Mouse (Mus musculus): Measurements from ENCODE around the gene Fthl17d. TPM values are rescaled to one million over a fixed set of nuclear protein-coding genes. Genes with fewer than 3 reads are reported as not detected.
"Not testable (repeated sequence)": the region's sequence is repeated elsewhere in the genome, so short reads cannot be mapped to it uniquely, and the experiment has no call there.

Gene Fthl17d
- not detected in 2 replicates for polyA plus RNA-seq (2014; fragmentation: Nextera tagmentation; extraction: Ambion mirVana)

GRCm38 (mm10) chrX:8986655-8987054, at the start of gene Fthl17d:
Gene Fthl17d (minus strand): TSS chrX:8986755.
- not testable (repeated sequence) for DNase-seq (ENCODE audit: low spot score); H3K4me2 ChIP-seq (ENCODE audit: low read length); ATAC-seq (replicated peaks; ENCODE audit: low FRiP score, low TSS enrichment, low read depth); H3K36me3 ChIP-seq (ENCODE audit: control insufficient read depth, insufficient read depth, low read length); H3K27me3 ChIP-seq (replicated peaks; ENCODE audit: control insufficient read depth, insufficient read depth, low read length); H3K4me3 ChIP-seq (ENCODE audit: low read depth, low read length); H3K9me3 ChIP-seq (ENCODE audit: control insufficient read depth, low read length); H3K4me1 ChIP-seq (replicated peaks; ENCODE audit: control insufficient read depth, insufficient read depth, low read length); H3K9ac ChIP-seq (ENCODE audit: low read length); H3K27ac ChIP-seq (ENCODE audit: low read depth)
- WGBS = no CpG with 5 or more reads among the region's 9 CpGs

GRCm38 (mm10) chrX:9033193-9033592, 46.6 kb upstream of the Fthl17d start, which contains the start of gene Fthl17e:
Gene Fthl17e (plus strand): TSS chrX:9033493.
- H3K9me3 ChIP-seq (ENCODE audit: control insufficient read depth, low read length); H3K4me2 ChIP-seq (ENCODE audit: low read length); H3K9ac ChIP-seq (ENCODE audit: low read length); ATAC-seq (replicated peaks; ENCODE audit: low FRiP score, low TSS enrichment, low read depth); H3K27me3 ChIP-seq (replicated peaks; ENCODE audit: control insufficient read depth, insufficient read depth, low read length); H3K36me3 ChIP-seq (ENCODE audit: control insufficient read depth, insufficient read depth, low read length); DNase-seq (ENCODE audit: low spot score); H3K4me3 ChIP-seq (ENCODE audit: low read depth, low read length); H3K27ac ChIP-seq (ENCODE audit: low read depth); H3K4me1 ChIP-seq (replicated peaks; ENCODE audit: control insufficient read depth, insufficient read depth, low read length): not testable (repeated sequence)
- 100% methylated on average over 1 of the region's 10 CpGs for whole genome bisulfite sequencing

GRCm38 (mm10) chrX:9019481-9019880, 32.9 kb upstream of the Fthl17d start:
- Histone ChIP-seq H3K4me1 (replicated peaks; ENCODE audit: control insufficient read depth, insufficient read depth, low read length) (no peaks in the 10 kb centered on the region), H3K36me3 (ENCODE audit: control insufficient read depth, insufficient read depth, low read length) (no peaks in the 10 kb centered on the region), H3K27me3 (replicated peaks; ENCODE audit: control insufficient read depth, insufficient read depth, low read length) (no peaks in the 10 kb centered on the region), H3K9ac (ENCODE audit: low read length) (no peak overlapping the region), H3K27ac (ENCODE audit: low read depth) (no peak overlapping the region), H3K4me2 (ENCODE audit: low read length) (no peak overlapping the region), H3K9me3 (ENCODE audit: control insufficient read depth, low read length) (no peaks in the 10 kb centered on the region), H3K4me3 (ENCODE audit: low read depth, low read length) (no peak overlapping the region)
- DNase-seq (ENCODE audit: low spot score) = no peak
- 61% methylated on average over 10 of the region's 10 CpGs for WGBS
- ATAC-seq (replicated peaks; ENCODE audit: low FRiP score, low TSS enrichment, low read depth) = no peak

- Histone ChIP-seq H3K36me3 (ENCODE audit: control insufficient read depth, insufficient read depth, low read length) (no peaks in the 10 kb centered on the region), H3K4me2 (ENCODE audit: low read length) (no peak overlapping the region), H3K9me3 (ENCODE audit: control insufficient read depth, low read length) (no peaks in the 10 kb centered on the region), H3K9ac (ENCODE audit: low read length) (no peak overlapping the region), H3K4me3 (ENCODE audit: low read depth, low read length) (no peak overlapping the region), H3K27ac (ENCODE audit: low read depth) (no peak overlapping the region), H3K4me1 (replicated peaks; ENCODE audit: control insufficient read depth, insufficient read depth, low read length) (no peaks in the 10 kb centered on the region), H3K27me3 (replicated peaks; ENCODE audit: control insufficient read depth, insufficient read depth, low read length) (no peaks in the 10 kb centered on the region)
- ATAC-seq (replicated peaks; ENCODE audit: low FRiP score, low TSS enrichment, low read depth) (no peak), DNase-seq (ENCODE audit: low spot score) (no peak)
- WGBS = 60% methylated on average over 1 of the region's 1 CpGs
Measured at GRCm38 (mm10) chrX:9016079-9016478, 29.5 kb upstream of the Fthl17d start.

GRCm38 (mm10) chrX:8976459-8976858, 10.1 kb downstream of the Fthl17d start, which contains the start of gene Fthl17c:
Gene Fthl17c (minus strand): TSS chrX:8976559.
- not testable (repeated sequence) for DNase-seq (ENCODE audit: low spot score); H3K4me3 ChIP-seq (ENCODE audit: low read depth, low read length); H3K27me3 ChIP-seq (replicated peaks; ENCODE audit: control insufficient read depth, insufficient read depth, low read length); H3K36me3 ChIP-seq (ENCODE audit: control insufficient read depth, insufficient read depth, low read length); ATAC-seq (replicated peaks; ENCODE audit: low FRiP score, low TSS enrichment, low read depth); H3K9ac ChIP-seq (ENCODE audit: low read length); H3K4me1 ChIP-seq (replicated peaks; ENCODE audit: control insufficient read depth, insufficient read depth, low read length); H3K27ac ChIP-seq (ENCODE audit: low read depth); H3K4me2 ChIP-seq (ENCODE audit: low read length); H3K9me3 ChIP-seq (ENCODE audit: control insufficient read depth, low read length)
- no CpG with 5 or more reads among the region's 11 CpGs for WGBS

GRCm38 (mm10) chrX:8964618-8965017, 21.9 kb downstream of the Fthl17d start:
- 41% methylated on average over 4 of the region's 4 CpGs for WGBS

GRCm38 (mm10) chrX:8962875-8963274, 23.7 kb downstream of the Fthl17d start, which contains the start of gene Fthl17b:
Gene Fthl17b (minus strand): TSS chrX:8962975.
- H3K36me3 ChIP-seq (ENCODE audit: control insufficient read depth, insufficient read depth, low read length); H3K9ac ChIP-seq (ENCODE audit: low read length); ATAC-seq (replicated peaks; ENCODE audit: low FRiP score, low TSS enrichment, low read depth); DNase-seq (ENCODE audit: low spot score); H3K4me3 ChIP-seq (ENCODE audit: low read depth, low read length); H3K27ac ChIP-seq (ENCODE audit: low read depth); H3K4me2 ChIP-seq (ENCODE audit: low read length); H3K4me1 ChIP-seq (replicated peaks; ENCODE audit: control insufficient read depth, insufficient read depth, low read length); H3K9me3 ChIP-seq (ENCODE audit: control insufficient read depth, low read length); H3K27me3 ChIP-seq (replicated peaks; ENCODE audit: control insufficient read depth, insufficient read depth, low read length): not testable (repeated sequence)
- 92% methylated on average over 4 of the region's 11 CpGs for WGBS

More at GRCm38 (mm10) chrX:8964618-8965017, 21.9 kb downstream of the Fthl17d start:
- H3K9me3 ChIP-seq (ENCODE audit: control insufficient read depth, low read length); H3K27me3 ChIP-seq (replicated peaks; ENCODE audit: control insufficient read depth, insufficient read depth, low read length); H3K4me1 ChIP-seq (replicated peaks; ENCODE audit: control insufficient read depth, insufficient read depth, low read length); H3K4me3 ChIP-seq (ENCODE audit: low read depth, low read length); H3K4me2 ChIP-seq (ENCODE audit: low read length); ATAC-seq (replicated peaks; ENCODE audit: low FRiP score, low TSS enrichment, low read depth); H3K9ac ChIP-seq (ENCODE audit: low read length); H3K27ac ChIP-seq (ENCODE audit: low read depth); H3K36me3 ChIP-seq (ENCODE audit: control insufficient read depth, insufficient read depth, low read length); DNase-seq (ENCODE audit: low spot score): not testable (repeated sequence)

- DNase-seq (ENCODE audit: low spot score) = peak; percentile 88
- H3K9ac ChIP-seq (ENCODE audit: low read length); H3K4me3 ChIP-seq (ENCODE audit: low read depth, low read length); H3K36me3 ChIP-seq (ENCODE audit: control insufficient read depth, insufficient read depth, low read length); H3K4me1 ChIP-seq (replicated peaks; ENCODE audit: control insufficient read depth, insufficient read depth, low read length); H3K27ac ChIP-seq (ENCODE audit: low read depth); H3K4me2 ChIP-seq (ENCODE audit: low read length); H3K27me3 ChIP-seq (replicated peaks; ENCODE audit: control insufficient read depth, insufficient read depth, low read length); H3K9me3 ChIP-seq (ENCODE audit: control insufficient read depth, low read length): not testable (repeated sequence)
- 17% methylated on average over 7 of the region's 7 CpGs for WGBS
- ATAC-seq (replicated peaks; ENCODE audit: low FRiP score, low TSS enrichment, low read depth) = 0 out of 2 replicates have a peak, but pooled peaks have one; percentile 50
Measured at GRCm38 (mm10) chrX:8948130-8948805, 38.3 kb downstream of the Fthl17d start.

GRCm38 (mm10) chrX:8944041-8944440, 42.5 kb downstream of the Fthl17d start:
- ATAC-seq (replicated peaks; ENCODE audit: low FRiP score, low TSS enrichment, low read depth) = no peak
- no peak for DNase-seq (ENCODE audit: low spot score)

More at GRCm38 (mm10) chrX:8944041-8944440, 42.5 kb downstream of the Fthl17d start:
- WGBS = 79% methylated on average over 8 of the region's 8 CpGs
- H3K27me3 ChIP-seq (replicated peaks; ENCODE audit: control insufficient read depth, insufficient read depth, low read length) = no peaks in the 10 kb centered on the region
- H3K27ac ChIP-seq (ENCODE audit: low read depth) = no peak overlapping the region
- no peak overlapping the region for H3K4me3 ChIP-seq (ENCODE audit: low read depth, low read length)
- H3K4me1 ChIP-seq (replicated peaks; ENCODE audit: control insufficient read depth, insufficient read depth, low read length) = no peaks in the 10 kb centered on the region
- no peaks in the 10 kb centered on the region for H3K36me3 ChIP-seq (ENCODE audit: control insufficient read depth, insufficient read depth, low read length)
- no peak overlapping the region for H3K9ac ChIP-seq (ENCODE audit: low read length)
- H3K4me2 ChIP-seq (ENCODE audit: low read length) = no peak overlapping the region
- H3K9me3 ChIP-seq (ENCODE audit: control insufficient read depth, low read length) = no peaks in the 10 kb centered on the region

Measured in intestine, embryonic 14.5 days (tissue).